Mouse (Mus musculus) testis, adult 2 months (tissue): ENCODE data around the gene Topors.

Experiments used
- CTCF ChIP-seq: fragments of 200-500 bp; IDR thresholded peaks from 2 replicates; pipeline ENCODE4 v1.5.1; 2012; ENCODE audit warnings: low read depth, mild to moderate bottlenecking, inconsistent platforms, low read length, moderate library complexity; ENCODE audit not compliant: control insufficient read depth, insufficient read depth, insufficient replicate concordance
- POLR2A ChIP-seq: fragments of 200-500 bp; IDR thresholded peaks from 2 replicates; pipeline ENCODE4 v1.6.1; 2012; ENCODE audit warnings: low read depth, mild to moderate bottlenecking, inconsistent platforms, low read length, moderate library complexity; ENCODE audit not compliant: control insufficient read depth

DNA sequence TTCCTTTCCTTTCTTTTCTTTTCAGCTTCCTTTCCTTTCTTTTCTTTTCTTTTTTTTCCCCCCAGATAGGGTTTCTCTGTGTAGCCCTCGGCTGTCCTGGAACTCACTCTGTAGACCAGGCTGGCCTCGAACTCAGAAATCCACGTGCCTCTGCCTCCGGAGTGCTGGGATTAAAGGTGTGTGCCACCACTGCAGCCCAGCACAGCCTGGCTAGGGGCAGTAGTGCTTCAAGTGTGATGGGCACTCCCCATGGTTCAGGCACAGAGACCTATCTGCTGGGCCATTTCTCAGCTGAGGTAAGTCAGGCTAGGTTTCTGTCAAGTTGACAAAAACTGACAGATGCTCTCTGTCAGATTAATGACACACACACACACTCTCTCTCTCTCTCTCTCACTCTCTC lies 26.6 kb downstream of the Topors start:
- TF ChIP-seq POLR2A (no peak), CTCF (no peak)
